Mouse (Mus musculus): ENCODE results near the gene Card9. TPM values are rescaled to one million over a fixed set of nuclear protein-coding genes. Genes with fewer than 3 reads are reported as not detected.
A peak's percentile ranks its signal among the peaks of the same experiment; 100 is the strongest.

Card9 gene
- total RNA-seq, 2 experiments from 2014 or later, result 1.1 to 1.2 TPM

DNA sequence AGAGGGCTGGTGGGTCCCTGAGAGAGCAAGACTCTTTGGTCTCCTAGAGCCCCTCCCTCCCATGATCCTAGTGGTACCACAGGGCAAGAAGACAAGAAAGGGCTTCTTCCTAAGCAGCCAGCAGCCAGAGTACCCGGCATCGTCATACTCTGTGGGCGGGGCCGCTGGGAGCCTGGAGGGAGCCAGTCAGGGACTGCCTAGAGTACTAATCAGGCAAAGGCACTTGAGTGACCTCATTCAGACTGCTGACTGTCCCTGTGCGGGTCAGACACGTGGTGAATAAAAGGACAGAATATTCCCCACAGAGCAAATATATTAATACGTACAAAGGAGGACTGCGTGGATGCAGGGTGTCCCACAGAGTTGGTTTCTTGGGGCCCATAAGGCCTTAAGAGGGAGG lies 31.3 kb downstream of the Card9 start:
- DNase-seq (ENCODE audit: low spot score in 2 of 2), result no peak

GRCm38 (mm10) chr2:26327852-26328251 lies 32.9 kb downstream of the Card9 start:
- no peak for DNase-seq (ENCODE audit: low spot score in 2 of 2)

- DNase-seq (ENCODE audit: low spot score in 2 of 2), result peak in 1 of 2 experiments; percentile 49
Observed at GRCm38 (mm10) chr2:26325386-26326181, 35.1 kb downstream of the Card9 start.

DNA sequence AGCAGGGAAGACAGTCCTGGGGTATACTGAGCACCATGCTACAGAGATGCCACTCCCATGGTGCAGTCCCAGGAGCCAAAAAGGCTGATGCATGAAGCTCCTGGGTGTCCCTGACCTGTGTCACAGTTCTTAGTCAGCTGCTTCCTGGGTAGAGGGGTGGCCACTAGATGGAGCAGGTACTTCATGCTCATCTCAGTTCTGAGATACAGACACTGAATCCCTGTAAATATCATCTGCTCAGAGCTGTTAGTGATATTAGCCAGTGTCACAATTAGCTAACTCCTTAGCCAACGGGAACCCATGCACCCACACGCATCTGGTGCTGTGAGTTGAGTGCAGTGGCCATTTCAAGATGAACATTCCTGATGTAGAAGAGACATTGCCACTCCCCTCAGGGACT lies 35.8 kb downstream of the Card9 start:
- no peak for DNase-seq (ENCODE audit: low spot score in 2 of 2)

DNA sequence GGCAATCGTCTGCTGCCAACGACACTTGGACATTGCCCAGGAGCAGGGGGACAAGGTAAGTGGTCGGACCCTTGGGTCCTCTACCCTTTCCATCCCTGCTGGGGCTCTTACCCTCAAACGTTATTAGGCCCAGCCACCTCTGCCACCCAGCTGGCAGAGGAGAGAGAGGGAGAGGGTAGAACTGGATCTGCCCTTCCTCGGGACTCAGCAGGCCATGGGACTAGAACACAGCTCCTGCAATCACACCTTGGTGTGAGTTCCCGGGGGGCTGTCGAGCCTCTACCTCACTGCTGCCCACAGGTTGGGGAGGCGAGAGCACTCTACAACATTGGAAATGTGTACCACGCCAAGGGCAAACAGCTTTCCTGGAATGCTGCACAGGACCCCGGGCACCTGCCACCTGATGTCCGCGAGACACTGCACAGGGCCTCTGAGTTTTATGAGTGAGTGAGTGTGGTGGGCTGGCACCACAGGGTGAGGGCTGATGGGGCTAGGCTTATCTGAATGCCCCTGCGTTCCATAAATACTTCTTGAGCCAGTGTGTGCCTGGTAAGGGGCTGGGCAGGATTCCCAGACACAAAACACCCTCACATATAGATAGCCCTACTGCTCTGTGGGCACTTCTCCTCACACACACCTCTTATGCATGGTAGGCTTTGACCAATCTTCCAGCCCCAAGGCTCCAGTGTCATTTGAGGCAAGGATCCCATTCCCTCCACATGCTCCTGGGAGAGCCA lies 37.0 kb downstream of the Card9 start:
- no peak for DNase-seq (ENCODE audit: low spot score in 2 of 2)

DNA sequence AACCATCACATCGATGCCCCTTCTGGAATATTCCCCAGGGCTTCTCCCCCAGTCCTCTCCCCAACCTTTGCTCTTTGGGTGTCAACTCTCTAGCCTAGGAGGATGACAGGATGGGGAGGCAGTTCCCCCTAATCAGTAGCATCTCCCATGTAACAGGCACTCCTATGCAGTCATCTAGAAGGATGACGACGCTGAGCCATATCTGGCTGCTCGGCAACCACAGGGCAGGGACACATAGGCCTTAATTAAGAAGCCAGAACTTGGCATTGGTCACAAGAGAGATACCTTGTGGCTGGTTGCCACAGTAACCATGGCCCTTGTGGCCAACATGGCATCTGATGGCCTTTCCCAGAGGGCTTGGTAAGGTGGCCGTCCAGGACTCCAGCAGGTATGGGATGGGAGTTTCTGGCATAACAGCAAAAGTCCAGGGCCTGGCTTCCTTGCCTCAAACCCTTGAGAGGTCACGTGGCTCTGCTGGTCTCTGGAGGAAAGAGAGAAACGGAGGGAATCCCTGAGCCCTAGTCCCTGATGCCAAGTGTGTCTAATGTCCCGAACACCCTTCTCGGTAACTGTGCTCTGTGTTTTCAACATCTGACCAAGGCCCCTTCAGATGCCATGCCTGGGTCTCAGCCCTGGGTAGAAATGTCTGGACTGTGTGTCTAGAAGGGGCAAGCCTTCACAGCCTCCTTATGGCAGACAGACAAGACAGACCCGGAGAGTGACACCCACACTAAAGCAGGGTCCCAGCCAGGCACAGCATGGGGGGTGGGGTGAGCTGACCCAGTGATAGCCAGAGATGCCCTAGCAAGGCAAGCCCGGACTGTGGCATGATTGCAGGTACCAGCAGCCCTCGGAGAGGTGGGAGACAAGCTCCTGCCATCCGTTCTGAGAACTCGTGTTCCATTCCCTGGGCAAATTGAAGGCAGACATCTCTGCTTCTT lies 40.2 kb downstream of the Card9 start:
- no peak for DNase-seq (ENCODE audit: low spot score in 2 of 2)

GRCm38 (mm10) chr2:26319519-26320244 lies 41.0 kb downstream of the Card9 start:
- no peak for DNase-seq (ENCODE audit: low spot score in 2 of 2)

- no peak for DNase-seq (ENCODE audit: low spot score in 2 of 2)
Observed at GRCm38 (mm10) chr2:26319109-26319508, 41.6 kb downstream of the Card9 start.

DNA sequence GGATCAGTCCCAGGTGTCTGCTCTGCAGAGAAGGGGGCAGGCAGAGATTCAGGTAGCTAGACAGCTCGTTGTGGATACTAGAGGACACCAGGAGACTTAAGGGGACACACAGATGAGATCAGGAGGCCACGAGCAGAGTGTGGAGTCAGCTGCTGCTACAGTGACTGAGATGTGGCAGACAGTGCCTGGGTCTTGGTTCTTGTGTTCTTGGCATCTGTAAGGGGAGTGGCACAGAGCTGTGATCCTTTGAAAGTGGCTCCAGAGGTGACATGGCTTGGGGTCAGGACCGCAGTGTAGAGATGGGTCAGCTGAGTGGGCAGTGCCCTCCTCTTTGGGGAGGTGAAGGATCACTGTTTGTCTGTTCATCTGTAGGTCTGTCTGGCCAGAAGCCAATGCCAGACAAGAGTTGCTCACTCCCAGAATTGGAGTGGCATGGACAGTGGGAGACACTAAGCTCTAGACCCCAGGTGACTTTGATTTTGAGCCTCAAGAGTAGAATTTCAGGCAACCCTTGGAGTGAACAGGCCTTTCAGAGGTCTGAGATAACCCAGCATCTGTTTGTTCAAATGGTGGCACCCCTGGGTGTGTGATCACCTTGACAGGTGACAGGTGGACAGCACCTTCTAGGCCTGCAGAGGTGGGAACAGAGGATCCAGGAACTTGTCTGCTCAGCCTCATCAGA lies 42.6 kb downstream of the Card9 start:
- no peak for DNase-seq (ENCODE audit: low spot score in 2 of 2)

DNA sequence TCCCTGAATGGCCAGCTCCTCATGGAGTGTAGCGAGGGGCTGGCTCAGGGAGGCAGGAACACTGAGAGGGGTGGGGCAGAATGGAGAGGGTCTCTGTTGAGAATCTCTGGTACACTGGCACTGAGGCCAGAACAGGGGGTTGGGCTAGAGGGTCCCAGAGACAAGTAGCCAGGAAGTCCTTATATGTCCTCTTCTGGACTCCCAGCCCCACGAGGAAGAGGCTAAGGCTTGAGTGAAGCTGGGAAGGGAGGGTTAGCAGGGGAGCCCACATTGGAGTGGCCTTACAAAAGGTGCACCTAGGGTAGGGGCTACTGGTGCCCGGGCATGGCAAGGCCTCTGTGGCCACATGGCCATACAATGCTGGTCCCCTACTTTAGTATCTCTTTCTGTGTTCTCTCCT lies 43.3 kb downstream of the Card9 start:
- DNase-seq (ENCODE audit: low spot score in 2 of 2), result no peak

GRCm38 (mm10) chr2:26316576-26317246 lies 44.0 kb downstream of the Card9 start:
- no peak for DNase-seq (ENCODE audit: low spot score in 2 of 2)

- DNase-seq (ENCODE audit: low spot score in 2 of 2), result peak in 1 of 2 experiments; percentile 26
Observed at GRCm38 (mm10) chr2:26315925-26316311, 44.8 kb downstream of the Card9 start.

GRCm38 (mm10) chr2:26315072-26315924 lies 45.4 kb downstream of the Card9 start, which contains the start of gene Gpsm1:
Gene Gpsm1 (plus strand): TSS chr2:26315515.
- DNase-seq (ENCODE audit: low spot score in 2 of 2), result peak; percentile 52 to 66

GRCm38 (mm10) chr2:26314281-26315071 lies 46.2 kb downstream of the Card9 start:
- DNase-seq (ENCODE audit: low spot score in 2 of 2), result no peak

- DNase-seq (ENCODE audit: low spot score in 2 of 2), result no peak
Observed at GRCm38 (mm10) chr2:26313394-26313793, 47.3 kb downstream of the Card9 start.

DNA sequence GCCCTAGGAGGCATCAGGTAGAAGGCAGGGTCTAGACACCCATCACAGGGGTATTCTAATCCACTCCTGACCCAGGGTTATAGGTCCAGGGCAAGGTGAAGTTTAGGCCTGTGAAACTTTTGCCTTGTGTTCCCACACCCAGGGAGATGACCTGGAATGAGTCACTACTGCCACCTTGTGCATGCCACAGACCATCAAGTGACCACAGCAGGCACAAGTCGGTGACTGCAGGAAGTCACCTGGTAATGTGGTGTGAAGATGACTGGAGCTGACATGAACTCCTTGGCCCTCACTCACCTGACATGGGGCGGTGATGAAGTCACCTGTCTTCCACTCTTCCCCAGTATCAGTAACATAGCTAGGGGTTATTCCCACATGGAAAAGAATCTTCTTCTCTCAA lies 47.9 kb downstream of the Card9 start:
- DNase-seq (ENCODE audit: low spot score in 2 of 2), result no peak

GRCm38 (mm10) chr2:26311936-26312335 lies 48.8 kb downstream of the Card9 start:
- no peak for DNase-seq (ENCODE audit: low spot score in 2 of 2)

GRCm38 (mm10) chr2:26309739-26310138 lies 51.0 kb downstream of the Card9 start:
- no peak for DNase-seq (ENCODE audit: low spot score in 2 of 2)
